Mouse (Mus musculus): ENCODE measurements around the gene Trap1. TPM values are rescaled to one million over a fixed set of nuclear protein-coding genes. Genes with fewer than 3 reads are reported as not detected.

The Trap1 gene
- polyA plus RNA-seq, 1 experiment from 2014 or later: 118 TPM

DNA sequence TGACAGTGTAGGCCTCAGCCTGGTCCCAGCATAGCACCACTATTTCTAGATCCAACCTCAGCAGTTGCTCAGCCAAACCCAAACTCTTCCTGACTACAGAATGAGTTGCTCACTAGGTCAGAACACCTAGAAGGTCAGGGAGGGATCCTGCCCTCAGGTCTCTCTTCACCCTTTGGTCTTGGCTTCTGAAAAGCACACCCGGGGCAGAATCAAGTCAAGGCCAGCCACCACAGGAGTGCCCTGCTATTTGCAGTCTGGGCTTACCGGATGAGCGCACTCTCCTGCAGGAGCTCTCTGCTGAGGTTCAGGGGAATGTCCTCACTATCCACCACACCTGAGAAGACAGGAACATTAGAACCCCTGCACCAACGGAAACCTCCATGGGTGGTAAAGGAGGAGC lies 25.0 kb downstream of the Trap1 start:
- H3K27me3 ChIP-seq (replicated peaks; ENCODE audit: control insufficient read depth, insufficient read depth, low read length): no peaks in the 10 kb centered on the region
- 99% methylated on average over 4 of the region's 4 CpGs for WGBS
- H3K27ac ChIP-seq (ENCODE audit: low read depth): no peak overlapping the region
- H3K4me2 ChIP-seq (ENCODE audit: low read length): no peak overlapping the region
- no peaks in the 10 kb centered on the region for H3K4me1 ChIP-seq (replicated peaks; ENCODE audit: control insufficient read depth, insufficient read depth, low read length)
- DNase-seq (ENCODE audit: low spot score): no peak
- no peak for ATAC-seq (replicated peaks; ENCODE audit: low FRiP score, low TSS enrichment, low read depth)
- H3K9me3 ChIP-seq (ENCODE audit: control insufficient read depth, low read length): no peaks in the 10 kb centered on the region
- H3K36me3 ChIP-seq (ENCODE audit: control insufficient read depth, insufficient read depth, low read length): peaks cover 85% of the 10 kb centered on the region
- no peak overlapping the region for H3K4me3 ChIP-seq (ENCODE audit: low read depth, low read length)
- no peak overlapping the region for H3K9ac ChIP-seq (ENCODE audit: low read length)

DNA sequence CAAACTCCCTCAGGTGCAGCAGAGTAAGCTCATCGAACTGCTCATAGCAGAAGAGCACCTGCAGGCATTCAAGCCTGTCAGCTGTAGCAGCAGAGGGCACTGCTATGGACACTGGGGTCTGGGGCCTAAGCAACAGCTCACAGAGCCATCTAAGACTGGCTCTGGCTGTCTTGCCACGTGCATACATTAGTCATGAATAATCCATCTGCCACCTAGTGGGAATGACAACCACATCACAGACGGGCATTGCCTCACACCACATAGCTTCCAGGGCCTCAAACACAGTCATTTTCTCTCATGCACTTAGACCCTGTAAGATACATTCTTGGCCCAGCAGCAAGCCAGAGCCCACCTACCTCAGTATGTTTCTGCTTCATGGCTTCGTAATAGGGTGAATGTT lies 32.1 kb downstream of the Trap1 start:
- Histone ChIP-seq H3K27me3 (replicated peaks; ENCODE audit: control insufficient read depth, insufficient read depth, low read length) (no peaks in the 10 kb centered on the region), H3K4me3 (ENCODE audit: low read depth, low read length) (no peak overlapping the region), H3K27ac (ENCODE audit: low read depth) (no peak overlapping the region), H3K9ac (ENCODE audit: low read length) (no peak overlapping the region), H3K36me3 (ENCODE audit: control insufficient read depth, insufficient read depth, low read length) (peaks cover 83% of the 10 kb centered on the region), H3K4me2 (ENCODE audit: low read length) (no peak overlapping the region), H3K4me1 (replicated peaks; ENCODE audit: control insufficient read depth, insufficient read depth, low read length) (no peaks in the 10 kb centered on the region), H3K9me3 (ENCODE audit: control insufficient read depth, low read length) (no peaks in the 10 kb centered on the region)
- WGBS: 88% methylated on average over 4 of the region's 4 CpGs
- ATAC-seq (replicated peaks; ENCODE audit: low FRiP score, low TSS enrichment, low read depth) (no peak), DNase-seq (ENCODE audit: low spot score) (no peak)

DNA sequence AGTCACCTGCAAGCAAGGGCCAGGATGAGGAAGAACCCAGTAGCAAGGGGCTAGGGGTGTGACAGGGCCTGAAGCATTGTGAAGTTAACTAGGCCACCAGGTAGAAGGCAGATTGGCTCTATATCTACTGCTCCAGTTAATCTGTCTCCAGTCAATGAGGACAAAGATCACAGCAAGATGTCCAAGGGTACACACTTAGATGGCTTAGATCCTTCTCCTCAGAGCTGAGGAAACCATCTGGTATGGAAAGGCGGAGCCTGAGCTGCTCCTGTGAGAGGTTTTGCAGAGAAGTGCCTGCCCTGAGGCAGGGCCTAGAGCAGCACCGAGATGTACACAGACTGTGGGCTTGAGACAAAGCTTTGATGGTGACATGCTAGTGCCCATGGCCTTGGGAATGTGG lies 33.5 kb downstream of the Trap1 start:
- Histone ChIP-seq H3K4me1 (replicated peaks; ENCODE audit: control insufficient read depth, insufficient read depth, low read length) (no peaks in the 10 kb centered on the region), H3K9me3 (ENCODE audit: control insufficient read depth, low read length) (no peaks in the 10 kb centered on the region), H3K4me3 (ENCODE audit: low read depth, low read length) (no peak overlapping the region), H3K4me2 (ENCODE audit: low read length) (no peak overlapping the region), H3K27me3 (replicated peaks; ENCODE audit: control insufficient read depth, insufficient read depth, low read length) (no peaks in the 10 kb centered on the region), H3K27ac (ENCODE audit: low read depth) (no peak overlapping the region), H3K36me3 (ENCODE audit: control insufficient read depth, insufficient read depth, low read length) (peaks cover 83% of the 10 kb centered on the region), H3K9ac (ENCODE audit: low read length) (no peak overlapping the region)
- ATAC-seq (replicated peaks; ENCODE audit: low FRiP score, low TSS enrichment, low read depth) (no peak), DNase-seq (ENCODE audit: low spot score) (no peak)
- 97% methylated on average over 2 of the region's 2 CpGs for WGBS

DNA sequence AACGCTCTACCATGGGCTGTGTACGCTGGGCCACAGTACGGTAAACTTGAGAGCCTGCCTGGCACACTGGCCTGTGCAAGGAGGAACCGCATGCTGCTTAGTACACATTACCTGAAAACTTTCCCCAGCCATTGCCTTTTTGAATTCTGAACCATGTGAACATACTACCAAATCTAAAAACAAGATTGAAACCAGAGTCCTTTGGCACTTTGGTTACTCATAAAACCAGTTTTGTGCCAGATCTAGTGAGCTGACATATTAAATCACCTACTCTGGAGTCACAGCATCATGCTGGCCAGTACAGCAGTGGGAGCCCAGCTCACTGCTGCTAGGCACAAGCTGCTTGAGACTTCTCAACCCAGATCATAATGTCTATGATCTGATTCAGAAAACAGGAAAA lies 36.0 kb downstream of the Trap1 start:
- Histone ChIP-seq H3K4me3 (ENCODE audit: low read depth, low read length) (no peak overlapping the region), H3K4me1 (replicated peaks; ENCODE audit: control insufficient read depth, insufficient read depth, low read length) (no peaks in the 10 kb centered on the region), H3K9me3 (ENCODE audit: control insufficient read depth, low read length) (no peaks in the 10 kb centered on the region), H3K4me2 (ENCODE audit: low read length) (no peak overlapping the region), H3K27ac (ENCODE audit: low read depth) (no peak overlapping the region), H3K27me3 (replicated peaks; ENCODE audit: control insufficient read depth, insufficient read depth, low read length) (no peaks in the 10 kb centered on the region), H3K36me3 (ENCODE audit: control insufficient read depth, insufficient read depth, low read length) (peaks cover 75% of the 10 kb centered on the region), H3K9ac (ENCODE audit: low read length) (no peak overlapping the region)
- WGBS: 97% methylated on average over 4 of the region's 4 CpGs
- ATAC-seq (replicated peaks; ENCODE audit: low FRiP score, low TSS enrichment, low read depth) (no peak), DNase-seq (ENCODE audit: low spot score) (no peak)

DNA sequence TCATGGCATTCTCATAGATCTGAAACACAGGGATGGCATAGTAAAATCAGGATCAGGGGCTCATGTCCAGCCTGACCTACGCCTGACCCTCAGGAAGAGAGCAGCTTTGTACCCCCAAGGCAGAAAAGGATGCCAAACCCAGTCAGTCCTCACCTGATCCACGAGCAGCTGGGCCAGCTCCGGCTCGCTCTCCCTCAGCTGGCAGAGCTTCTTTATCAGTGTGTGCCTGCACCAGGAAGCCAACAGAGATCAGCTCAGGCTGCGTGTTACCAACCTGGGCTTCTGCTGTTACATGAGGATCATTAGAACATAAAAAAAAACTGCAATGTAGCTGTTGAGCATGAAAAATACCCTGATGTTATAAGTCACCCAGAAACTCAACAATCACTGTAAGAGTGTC lies 37.4 kb downstream of the Trap1 start:
- H3K36me3 ChIP-seq (ENCODE audit: control insufficient read depth, insufficient read depth, low read length): peaks cover 65% of the 10 kb centered on the region

DNA sequence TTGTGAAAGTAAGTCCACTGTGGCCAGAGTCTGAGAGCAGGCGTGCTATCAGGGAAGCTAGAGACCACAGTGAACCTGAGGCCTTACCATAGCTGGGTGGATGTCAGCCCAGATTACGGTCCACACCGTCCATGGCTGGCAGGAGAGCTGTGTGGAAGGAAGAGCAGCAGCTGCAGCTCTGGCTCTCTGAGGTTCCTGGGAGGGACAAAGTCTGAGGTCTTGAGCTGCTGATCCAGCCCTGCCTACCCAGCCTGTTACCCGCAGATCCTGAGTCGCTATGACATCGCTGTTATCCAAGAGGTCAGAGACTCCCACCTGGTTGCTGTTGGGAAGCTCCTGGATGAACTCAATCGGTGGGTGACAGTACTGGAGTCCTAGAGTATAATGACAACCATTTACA lies 39.9 kb downstream of the Trap1 start:
- DNase-seq (ENCODE audit: low spot score) (no peak), ATAC-seq (replicated peaks; ENCODE audit: low FRiP score, low TSS enrichment, low read depth) (no peak)
- WGBS: 91% methylated on average over 7 of the region's 7 CpGs
- Histone ChIP-seq H3K27ac (ENCODE audit: low read depth) (no peak overlapping the region), H3K9me3 (ENCODE audit: control insufficient read depth, low read length) (no peaks in the 10 kb centered on the region), H3K36me3 (ENCODE audit: control insufficient read depth, insufficient read depth, low read length) (peaks cover 47% of the 10 kb centered on the region), H3K4me3 (ENCODE audit: low read depth, low read length) (no peak overlapping the region), H3K27me3 (replicated peaks; ENCODE audit: control insufficient read depth, insufficient read depth, low read length) (no peaks in the 10 kb centered on the region), H3K9ac (ENCODE audit: low read length) (no peak overlapping the region), H3K4me1 (replicated peaks; ENCODE audit: control insufficient read depth, insufficient read depth, low read length) (no peaks in the 10 kb centered on the region), H3K4me2 (ENCODE audit: low read length) (no peak overlapping the region)

More for the DNA sequence above, 37.4 kb downstream of the Trap1 start:
- Histone ChIP-seq H3K4me3 (ENCODE audit: low read depth, low read length) (no peak overlapping the region), H3K9ac (ENCODE audit: low read length) (no peak overlapping the region), H3K4me1 (replicated peaks; ENCODE audit: control insufficient read depth, insufficient read depth, low read length) (no peaks in the 10 kb centered on the region), H3K9me3 (ENCODE audit: control insufficient read depth, low read length) (no peaks in the 10 kb centered on the region), H3K4me2 (ENCODE audit: low read length) (no peak overlapping the region), H3K27me3 (replicated peaks; ENCODE audit: control insufficient read depth, insufficient read depth, low read length) (no peaks in the 10 kb centered on the region), H3K27ac (ENCODE audit: low read depth) (no peak overlapping the region)
- WGBS: 89% methylated on average over 5 of the region's 5 CpGs
- ATAC-seq (replicated peaks; ENCODE audit: low FRiP score, low TSS enrichment, low read depth): no peak
- no peak for DNase-seq (ENCODE audit: low spot score)

DNA sequence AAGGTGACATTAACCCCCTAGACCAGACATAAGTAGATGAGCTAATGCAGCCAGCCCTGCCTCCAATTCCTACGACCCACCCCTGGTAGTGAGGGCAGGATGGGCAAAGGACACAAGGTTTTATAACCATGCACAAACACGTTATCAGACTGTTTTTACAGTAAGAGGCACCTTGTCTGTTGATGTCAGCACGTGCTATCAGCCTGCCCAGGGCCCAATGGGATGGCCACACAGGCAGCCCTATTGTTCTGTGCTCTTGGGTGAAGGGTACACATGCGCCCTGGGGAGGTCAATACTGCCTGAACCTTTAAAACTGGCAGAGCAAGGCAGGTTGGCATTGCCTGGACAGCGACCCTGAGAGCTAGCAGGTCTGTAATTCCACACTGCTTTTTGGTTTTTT lies 40.8 kb downstream of the Trap1 start, which contains the start of gene Dnase1:
Dnase1 (plus strand) TSS at position 136 of the 400 bp plus-strand sequence.
- DNase-seq (ENCODE audit: low spot score) (no peak), ATAC-seq (replicated peaks; ENCODE audit: low FRiP score, low TSS enrichment, low read depth) (no peak)
- Histone ChIP-seq H3K9me3 (ENCODE audit: control insufficient read depth, low read length) (no peaks in the 10 kb centered on the region), H3K4me1 (replicated peaks; ENCODE audit: control insufficient read depth, insufficient read depth, low read length) (no peaks in the 10 kb centered on the region), H3K4me3 (ENCODE audit: low read depth, low read length) (no peak within 1 kb of the TSS), H3K4me2 (ENCODE audit: low read length) (no peak within 1 kb of the TSS), H3K9ac (ENCODE audit: low read length) (no peak within 1 kb of the TSS), H3K27me3 (replicated peaks; ENCODE audit: control insufficient read depth, insufficient read depth, low read length) (no peaks in the 10 kb centered on the region), H3K36me3 (ENCODE audit: control insufficient read depth, insufficient read depth, low read length) (peaks cover 42% of the 10 kb centered on the region), H3K27ac (ENCODE audit: low read depth) (no peak within 1 kb of the TSS)
- WGBS: 86% methylated on average over 5 of the region's 5 CpGs

DNA sequence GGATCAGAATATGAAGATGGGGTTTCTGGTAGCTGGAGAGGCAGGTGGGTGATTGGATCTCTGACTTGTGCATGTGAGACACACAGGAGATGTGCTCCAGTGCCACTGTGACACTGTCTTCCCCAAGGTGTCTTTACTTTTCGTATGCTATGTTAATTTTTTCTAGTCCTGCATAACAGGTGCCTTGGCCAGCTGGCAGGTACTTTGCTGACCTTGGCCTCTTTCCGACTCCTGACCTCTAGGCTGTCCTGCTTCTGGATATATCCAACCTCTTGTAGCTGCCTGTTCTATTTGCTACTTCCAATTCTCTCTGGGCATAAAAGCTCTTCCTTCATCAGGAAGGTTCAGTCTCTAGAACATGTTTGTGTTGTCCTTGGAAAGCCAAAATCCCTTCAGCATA lies 42.1 kb downstream of the Trap1 start:
- no peaks in the 10 kb centered on the region for H3K27me3 ChIP-seq (replicated peaks; ENCODE audit: control insufficient read depth, insufficient read depth, low read length)
- DNase-seq (ENCODE audit: low spot score): no peak
- H3K36me3 ChIP-seq (ENCODE audit: control insufficient read depth, insufficient read depth, low read length): peaks cover 30% of the 10 kb centered on the region
- no peak overlapping the region for H3K27ac ChIP-seq (ENCODE audit: low read depth)
- H3K4me2 ChIP-seq (ENCODE audit: low read length): no peak overlapping the region
- H3K4me3 ChIP-seq (ENCODE audit: low read depth, low read length): no peak overlapping the region
- WGBS: 83% methylated on average over 2 of the region's 2 CpGs
- no peaks in the 10 kb centered on the region for H3K9me3 ChIP-seq (ENCODE audit: control insufficient read depth, low read length)
- H3K9ac ChIP-seq (ENCODE audit: low read length): no peak overlapping the region
- H3K4me1 ChIP-seq (replicated peaks; ENCODE audit: control insufficient read depth, insufficient read depth, low read length): no peaks in the 10 kb centered on the region
- ATAC-seq (replicated peaks; ENCODE audit: low FRiP score, low TSS enrichment, low read depth): no peak

DNA sequence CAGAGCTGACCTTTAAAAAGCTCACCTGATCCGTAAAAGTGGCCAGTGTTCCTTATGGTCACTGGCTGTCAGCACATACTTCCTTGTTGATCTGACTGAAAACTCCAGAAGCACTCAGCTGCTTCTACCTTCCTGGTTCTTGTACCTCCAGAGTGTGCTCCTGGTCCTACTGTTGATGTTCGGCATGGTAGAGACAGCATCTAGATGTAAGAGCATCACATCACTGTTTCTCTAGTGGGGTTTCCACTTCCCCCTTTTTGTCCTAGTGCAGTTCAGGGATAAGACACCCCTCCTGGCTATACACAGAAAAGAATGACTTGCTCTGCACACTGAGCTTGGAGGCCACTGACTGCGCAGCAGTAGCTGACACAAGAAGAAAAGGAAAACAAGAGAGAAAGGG lies 43.2 kb downstream of the Trap1 start:
- no peaks in the 10 kb centered on the region for H3K4me1 ChIP-seq (replicated peaks; ENCODE audit: control insufficient read depth, insufficient read depth, low read length)
- H3K27me3 ChIP-seq (replicated peaks; ENCODE audit: control insufficient read depth, insufficient read depth, low read length): no peaks in the 10 kb centered on the region
- WGBS: 82% methylated on average over 3 of the region's 3 CpGs
- H3K4me2 ChIP-seq (ENCODE audit: low read length): no peak overlapping the region
- H3K4me3 ChIP-seq (ENCODE audit: low read depth, low read length): no peak overlapping the region
- no peaks in the 10 kb centered on the region for H3K9me3 ChIP-seq (ENCODE audit: control insufficient read depth, low read length)
- DNase-seq (ENCODE audit: low spot score) (no peak), ATAC-seq (replicated peaks; ENCODE audit: low FRiP score, low TSS enrichment, low read depth) (no peak)
- H3K27ac ChIP-seq (ENCODE audit: low read depth): no peak overlapping the region
- H3K36me3 ChIP-seq (ENCODE audit: control insufficient read depth, insufficient read depth, low read length): peaks cover 19% of the 10 kb centered on the region
- H3K9ac ChIP-seq (ENCODE audit: low read length): no peak overlapping the region

All from intestine, embryonic 14.5 days (tissue).